Mouse (Mus musculus) spleen, adult 2 months (tissue): Measurements from ENCODE around the gene Pard3. TPM values are rescaled to one million over a fixed set of nuclear protein-coding genes. Genes with fewer than 3 reads are reported as not detected.

Source experiments
- DNase-seq, 2 experiments: peaks; one replicate each; pipeline versions ENCODE4 v3.0.0 to v3.0.0-alpha.2; 2012 to 2021; ENCODE audit warnings: low spot score in 2 of 2, low read depth in 1 of 2
- H3K27ac ChIP-seq: fragments of 200-500 bp; 2 replicates; pipeline ENCODE4 v1.5.1; 2012; ENCODE audit warnings: low read length, inconsistent platforms; ENCODE audit not compliant: insufficient read depth
- H3K27me3 ChIP-seq: fragments of 200-500 bp; 2 replicates; pipeline ENCODE4 v1.6.1; 2012; ENCODE audit warnings: mild to moderate bottlenecking, moderate library complexity, low read length, inconsistent platforms; ENCODE audit not compliant: control insufficient read depth, insufficient read depth
- H3K36me3 ChIP-seq: fragments of 200-500 bp; 2 replicates; pipeline ENCODE4 v1.6.1; 2012; ENCODE audit warnings: mild to moderate bottlenecking, low read length, inconsistent platforms; ENCODE audit not compliant: control insufficient read depth, insufficient read depth
- H3K4me1 ChIP-seq: fragments of 200-500 bp; 2 replicates; pipeline ENCODE4 v1.6.1; 2011; ENCODE audit warnings: inconsistent platforms; ENCODE audit not compliant: control insufficient read depth, insufficient read depth, insufficient read length
- H3K4me3 ChIP-seq: fragments of 200-500 bp; 2 replicates; pipeline ENCODE4 v1.5.1; 2011; ENCODE audit warnings: mild to moderate bottlenecking, inconsistent platforms; ENCODE audit not compliant: insufficient read depth, insufficient read length; ENCODE audit errors: extremely low read depth
- CTCF ChIP-seq: fragments of 200-500 bp; IDR thresholded peaks from 2 replicates; pipeline ENCODE4 v1.5.1; 2011; ENCODE audit warnings: mild to moderate bottlenecking, inconsistent platforms; ENCODE audit not compliant: insufficient read depth, insufficient read length, insufficient replicate concordance; ENCODE audit errors: extremely low read depth
- POLR2A ChIP-seq: fragments of 200-500 bp; IDR thresholded peaks from 2 replicates; pipeline ENCODE4 v1.6.1; 2011; ENCODE audit warnings: low read depth, low read length, inconsistent platforms
- WGBS: fragments of 180-500 bp; shearing (Covaris S2); methylation state at CpG from one replicate; pipeline ENCODE4 v1.1.7; 2018; 5-methylcytosine and 5-hydroxymethylcytosine counted together
- polyA plus RNA-seq: library from polyadenylated mRNA; depleted of rRNA; stranded (reverse); fragments of >200 nt; gene quantifications from 2 replicates; pipeline ENCODE4 v1.2.3, GENCODE M21; 2012

Pard3 gene
- polyA plus RNA-seq, 1 experiment, result 3.8 TPM

DNA sequence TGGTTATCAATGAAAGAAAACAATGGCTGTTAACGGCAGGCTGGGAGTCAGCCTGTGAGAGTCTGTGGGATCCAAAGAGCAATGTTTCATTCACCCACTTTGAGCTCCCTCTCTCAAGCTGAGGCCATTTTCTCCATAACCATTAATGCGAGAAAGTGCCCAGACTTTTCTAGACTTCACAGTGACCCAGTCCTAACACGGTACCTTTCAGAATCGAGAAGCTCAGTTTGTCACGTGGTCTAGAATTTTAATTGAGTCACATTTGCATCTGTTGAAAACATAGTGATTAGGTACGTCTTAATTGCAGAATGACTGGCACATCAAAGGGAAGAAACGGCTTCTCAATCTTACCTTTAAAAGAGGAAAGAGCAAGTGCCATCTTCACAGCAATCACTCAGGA is 359.3 kb downstream of the Pard3 start:
- Histone ChIP-seq H3K27ac (no peak overlapping the region), H3K4me1 (no peaks in the 10 kb centered on the region)
- WGBS, result 83% methylated on average over 7 of the region's 7 CpGs

DNA sequence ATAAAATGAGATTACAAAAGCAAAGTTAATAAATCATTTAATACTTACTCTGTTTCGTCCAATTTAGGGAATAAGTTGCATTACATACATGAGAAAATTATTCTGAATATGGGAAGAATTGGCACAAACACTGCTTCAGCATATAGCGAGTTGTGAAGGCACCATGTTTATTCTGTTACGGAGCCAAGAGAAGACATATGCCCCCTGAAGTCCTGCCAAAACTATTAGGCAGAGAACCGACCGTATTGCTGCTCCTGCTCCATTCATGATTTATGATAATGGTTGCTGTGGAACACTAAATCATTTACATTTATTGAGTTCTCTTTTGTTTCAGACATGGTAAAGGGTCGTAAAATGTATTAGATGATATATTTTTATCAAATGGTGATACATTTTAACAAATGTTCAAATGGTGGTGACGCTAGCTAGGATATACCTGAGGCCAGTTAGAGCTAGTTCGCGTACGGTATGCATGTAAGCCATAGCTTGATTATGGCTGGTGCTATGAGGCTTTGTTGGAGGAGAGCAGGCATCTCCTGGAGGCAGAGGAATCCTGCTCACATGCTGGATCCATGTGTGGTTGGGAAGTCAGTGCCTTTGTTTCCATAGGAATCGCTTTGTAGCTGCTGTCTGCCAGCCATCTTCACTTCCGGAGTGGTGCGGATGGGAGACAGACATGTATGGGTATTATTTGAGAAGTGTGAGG is 360.7 kb downstream of the Pard3 start:
- Histone ChIP-seq H3K36me3 (no peaks in the 10 kb centered on the region), H3K27ac (no peak overlapping the region), H3K4me1 (no peaks in the 10 kb centered on the region), H3K27me3 (no peaks in the 10 kb centered on the region), H3K4me3 (no peak overlapping the region)
- DNase-seq, result no peak
- TF ChIP-seq POLR2A, result no peak
- no peak for TF ChIP-seq CTCF
- WGBS, result 92% methylated on average over 13 of the region's 13 CpGs

More for the DNA sequence above, 359.3 kb downstream of the Pard3 start:
- DNase-seq, result no peak
- TF ChIP-seq CTCF (no peak), POLR2A (no peak)
- Histone ChIP-seq H3K27me3 (no peaks in the 10 kb centered on the region), H3K4me3 (no peak overlapping the region), H3K36me3 (no peaks in the 10 kb centered on the region)

DNA sequence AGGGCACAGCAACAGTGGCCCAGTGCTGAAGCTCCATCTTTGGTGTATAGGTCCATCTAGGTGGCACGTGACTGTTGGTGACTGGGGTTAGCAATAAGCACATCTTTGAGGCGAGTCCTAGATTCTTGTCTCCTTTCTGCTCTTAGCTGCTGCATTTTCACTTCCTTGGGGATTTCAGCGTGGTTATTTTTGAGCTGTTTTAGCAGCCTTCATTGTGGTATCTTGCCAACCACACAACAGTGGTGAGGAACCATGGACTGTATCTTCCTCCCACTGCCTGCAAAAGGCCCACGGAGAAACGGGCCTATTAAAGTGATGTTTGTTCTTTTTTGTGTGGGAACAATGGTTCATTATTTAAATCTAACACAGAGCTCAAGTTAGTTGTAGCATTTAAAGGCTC is 363.2 kb downstream of the Pard3 start:
- TF ChIP-seq POLR2A (no peak), CTCF (no peak)
- no peaks in the 10 kb centered on the region for H3K4me1 ChIP-seq

DNA sequence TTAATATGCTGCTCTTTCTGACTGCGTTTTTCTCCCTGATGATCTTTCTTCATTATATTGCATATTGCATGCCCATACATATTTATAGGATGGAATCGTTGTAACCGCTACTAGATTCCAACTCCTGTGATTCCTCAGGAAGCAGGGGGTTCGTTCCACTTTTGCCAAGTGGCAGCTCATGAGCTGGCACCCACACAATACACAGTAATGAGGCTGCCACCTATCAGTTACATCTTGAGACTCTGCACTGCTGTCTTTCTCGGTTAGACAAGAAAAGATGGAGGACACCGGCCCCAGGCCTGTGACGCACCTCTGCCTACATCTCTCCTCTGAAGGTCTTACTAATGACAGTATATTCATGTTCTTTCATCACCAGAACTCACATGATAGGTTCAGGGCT is 364.3 kb downstream of the Pard3 start:
- TF ChIP-seq POLR2A, result no peak
- TF ChIP-seq CTCF, result no peak
- Histone ChIP-seq H3K27me3 (no peaks in the 10 kb centered on the region), H3K4me3 (no peak overlapping the region), H3K36me3 (no peaks in the 10 kb centered on the region), H3K27ac (no peak overlapping the region), H3K4me1 (no peaks in the 10 kb centered on the region)
- DNase-seq, result no peak
- 90% methylated on average over 7 of the region's 7 CpGs for WGBS

More for the DNA sequence above, 363.2 kb downstream of the Pard3 start:
- Histone ChIP-seq H3K4me3 (no peak overlapping the region), H3K27me3 (no peaks in the 10 kb centered on the region), H3K27ac (no peak overlapping the region), H3K36me3 (no peaks in the 10 kb centered on the region)
- no peak for DNase-seq
- 12% methylated on average over 5 of the region's 5 CpGs for WGBS

DNA sequence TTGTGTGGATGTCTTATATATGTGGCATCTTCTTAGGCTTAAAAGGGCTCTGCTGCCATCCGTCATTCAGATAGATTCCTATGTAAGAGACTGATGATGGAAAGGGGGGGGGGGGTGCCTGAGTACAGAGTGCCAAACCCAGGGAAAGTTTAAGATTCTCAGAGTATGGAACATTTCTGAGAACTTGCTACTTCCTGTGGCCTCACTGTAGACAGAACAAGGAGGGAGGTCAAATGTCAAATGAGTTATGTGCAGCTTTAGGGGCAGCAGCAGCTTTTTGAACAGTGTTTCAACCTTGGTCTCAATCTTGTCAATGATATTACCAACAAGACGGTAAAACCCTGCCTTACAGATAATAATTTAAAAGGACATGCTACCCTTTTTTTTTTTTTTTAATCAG is 367.5 kb downstream of the Pard3 start:
- 75% methylated on average over 2 of the region's 2 CpGs for WGBS
- DNase-seq, result no peak
- Histone ChIP-seq H3K4me1 (no peaks in the 10 kb centered on the region), H3K27me3 (no peaks in the 10 kb centered on the region), H3K4me3 (no peak overlapping the region), H3K27ac (no peak overlapping the region), H3K36me3 (no peaks in the 10 kb centered on the region)
- TF ChIP-seq POLR2A, result no peak
- TF ChIP-seq CTCF, result no peak

- H3K27me3 ChIP-seq, result no peaks in the 10 kb centered on the region
- H3K4me3 ChIP-seq, result no peak overlapping the region
- 84% methylated on average over 6 of the region's 6 CpGs for WGBS
- no peak for DNase-seq
- TF ChIP-seq CTCF (no peak), POLR2A (no peak)
- H3K4me1 ChIP-seq, result no peaks in the 10 kb centered on the region
- no peak overlapping the region for H3K27ac ChIP-seq
- H3K36me3 ChIP-seq, result no peaks in the 10 kb centered on the region
Observed at GRCm38 (mm10) chr8:127435975-127436374, 372.3 kb downstream of the Pard3 start.

GRCm38 (mm10) chr8:127437613-127438235 is 374.0 kb downstream of the Pard3 start:
- DNase-seq, result no peak
- Histone ChIP-seq H3K27me3 (no peaks in the 10 kb centered on the region), H3K4me1 (no peaks in the 10 kb centered on the region), H3K4me3 (no peak overlapping the region), H3K27ac (no peak overlapping the region), H3K36me3 (no peaks in the 10 kb centered on the region)
- TF ChIP-seq POLR2A (no peak), CTCF (no peak)
- 87% methylated on average over 5 of the region's 5 CpGs for WGBS
